Mouse (Mus musculus): ENCODE results near the gene Inca1. TPM values are rescaled to one million over a fixed set of nuclear protein-coding genes. Genes with fewer than 3 reads are reported as not detected.
A peak's percentile ranks its signal among the peaks of the same experiment; 100 is the strongest.

Gene Inca1
- polyA plus RNA-seq, 1 experiment from 2014 or later = 2.2 TPM

DNA sequence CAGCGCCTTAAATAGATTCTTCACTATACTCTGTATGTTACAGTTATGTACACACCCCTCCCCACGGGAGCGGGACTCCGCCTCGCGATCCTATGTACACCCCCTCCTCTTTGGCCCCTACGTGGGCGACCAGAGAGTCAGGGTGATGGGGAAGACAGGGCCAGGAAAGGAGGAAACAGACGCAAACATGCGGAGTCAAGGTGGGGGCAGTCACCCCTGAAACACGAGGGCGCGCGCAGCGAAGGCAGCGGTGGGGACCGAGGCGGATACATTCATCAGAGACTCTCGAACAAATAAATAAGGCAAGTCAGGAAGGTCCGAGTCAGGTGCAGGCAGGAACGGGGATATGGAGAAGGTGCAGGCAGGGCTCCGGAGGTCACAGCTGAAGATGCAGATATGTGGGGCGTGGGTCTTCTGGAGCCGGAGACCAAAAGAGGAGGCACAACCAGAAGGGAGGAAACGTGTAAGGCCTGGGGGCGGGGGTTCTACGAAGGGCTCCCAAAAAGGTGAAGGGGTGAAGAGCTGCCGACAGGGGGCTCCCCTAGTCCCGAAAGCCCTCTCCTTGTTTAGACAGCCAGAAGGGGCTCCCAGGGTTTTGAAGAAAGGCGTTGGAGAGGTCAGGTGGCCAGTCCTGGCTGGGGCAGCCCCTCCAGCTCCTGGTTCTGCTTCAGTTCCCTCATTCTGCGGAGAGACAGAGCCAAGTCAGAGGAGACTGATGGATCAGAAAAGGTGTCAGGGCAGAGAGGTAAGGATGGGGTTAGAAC lies 30.2 kb downstream of the Inca1 start:
- peak overlapping the region; percentile 89 for H3K9ac ChIP-seq (ENCODE audit: low read depth, low read length)
- H3K36me3 ChIP-seq (ENCODE audit: control insufficient read depth, insufficient read depth, low read length) = peaks cover 19% of the 10 kb centered on the region
- under 1% methylated on average over 31 of the region's 31 CpGs for WGBS (ENCODE audit: insufficient replicate concordance)
- H3K4me3 ChIP-seq (ENCODE audit: low read depth, low read length) = peak overlapping the region; percentile 75
- peak overlapping the region; percentile 91 for H3K4me2 ChIP-seq
- H3K27me3 ChIP-seq (ENCODE audit: control insufficient read depth, insufficient read depth, low read length) = no peaks in the 10 kb centered on the region
- no peaks in the 10 kb centered on the region for H3K9me3 ChIP-seq (replicated peaks; ENCODE audit: control insufficient read depth, low read length)
- H3K4me1 ChIP-seq (ENCODE audit: control insufficient read depth, insufficient read depth, low read length) = peaks cover 18% of the 10 kb centered on the region
- peak; percentile 27 for ATAC-seq (replicated peaks; ENCODE audit: insufficient number of reproducible peaks, low FRiP score, low TSS enrichment)
- H3K27ac ChIP-seq (ENCODE audit: low read depth, low read length) = peak overlapping the region; percentile 97

DNA sequence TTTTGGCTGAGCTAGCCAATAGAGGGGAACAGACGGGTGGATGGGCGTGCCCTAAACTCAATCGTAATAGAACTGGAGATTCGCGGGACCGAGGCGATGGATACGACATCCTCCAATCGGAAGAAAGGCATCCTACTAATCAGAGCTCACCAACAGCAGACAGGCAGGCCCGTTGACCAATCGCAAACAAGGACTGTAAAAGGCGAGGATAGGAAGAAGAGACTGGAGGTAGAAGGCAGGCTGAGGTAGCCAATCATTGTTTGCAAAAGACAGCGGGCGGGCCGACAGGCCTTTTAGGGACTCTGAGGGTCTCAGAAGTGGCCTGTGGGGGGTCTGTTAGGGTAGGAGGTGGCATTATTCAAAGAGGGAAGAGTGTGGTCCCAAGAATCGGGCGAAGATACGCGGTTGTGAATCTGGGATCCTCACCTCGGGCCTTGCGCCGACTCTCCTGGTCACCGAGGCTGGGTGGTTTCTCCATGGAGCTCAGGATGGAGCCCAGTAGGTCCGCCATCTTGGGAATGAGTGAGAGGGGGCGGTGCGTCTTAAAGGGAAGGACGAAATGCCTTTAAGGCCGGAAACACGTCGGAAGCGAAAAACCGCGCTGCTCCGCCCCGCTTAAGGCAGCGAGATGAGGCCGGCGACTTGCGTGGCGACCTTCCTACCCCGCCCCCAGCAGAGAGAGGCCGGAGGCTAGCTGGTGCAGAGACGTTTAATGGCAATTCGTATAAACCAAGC lies 31.0 kb downstream of the Inca1 start, which contains the start of gene Spag7:
TSS of gene Spag7 (minus strand) at position 646 of the 735 bp plus-strand sequence.
- Histone ChIP-seq H3K4me2 (peak within 1 kb of the TSS; percentile 91), H3K4me1 (ENCODE audit: control insufficient read depth, insufficient read depth, low read length) (peaks cover 18% of the 10 kb centered on the region), H3K4me3 (ENCODE audit: low read depth, low read length) (peak within 1 kb of the TSS; percentile 75), H3K27ac (ENCODE audit: low read depth, low read length) (peak within 1 kb of the TSS; percentile 97), H3K36me3 (ENCODE audit: control insufficient read depth, insufficient read depth, low read length) (peaks cover 21% of the 10 kb centered on the region), H3K27me3 (ENCODE audit: control insufficient read depth, insufficient read depth, low read length) (no peaks in the 10 kb centered on the region), H3K9ac (ENCODE audit: low read depth, low read length) (peak within 1 kb of the TSS; percentile 89), H3K9me3 (replicated peaks; ENCODE audit: control insufficient read depth, low read length) (no peaks in the 10 kb centered on the region)
- under 1% methylated on average over 44 of the region's 44 CpGs for WGBS (ENCODE audit: insufficient replicate concordance)
- ATAC-seq (replicated peaks; ENCODE audit: insufficient number of reproducible peaks, low FRiP score, low TSS enrichment) = peak; percentile 92

DNA sequence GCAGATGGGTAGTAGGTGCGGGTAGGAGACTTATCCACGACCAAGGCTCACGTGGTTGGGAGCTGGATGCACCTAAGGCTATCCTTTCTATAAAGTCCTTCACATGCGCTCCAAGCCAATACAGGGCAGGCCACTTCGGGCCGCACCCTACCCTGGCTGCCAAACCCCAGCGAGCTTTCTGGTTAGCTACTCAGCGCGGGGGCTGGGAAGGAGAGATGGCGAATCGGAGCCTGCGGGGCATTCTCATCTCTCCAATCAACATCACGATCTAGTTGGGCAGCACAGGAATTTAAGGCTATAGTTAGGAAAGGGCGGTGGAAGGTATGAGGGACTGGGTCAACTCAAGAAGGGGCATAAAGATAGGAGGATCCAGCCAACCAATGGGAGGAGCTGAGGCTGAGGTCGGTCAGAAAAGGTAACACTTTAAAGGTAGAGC lies 31.6 kb downstream of the Inca1 start:
- Histone ChIP-seq H3K4me3 (ENCODE audit: low read depth, low read length) (peak overlapping the region; percentile 75), H3K4me1 (ENCODE audit: control insufficient read depth, insufficient read depth, low read length) (peaks cover 18% of the 10 kb centered on the region), H3K27me3 (ENCODE audit: control insufficient read depth, insufficient read depth, low read length) (no peaks in the 10 kb centered on the region), H3K4me2 (peak overlapping the region; percentile 91), H3K9me3 (replicated peaks; ENCODE audit: control insufficient read depth, low read length) (no peaks in the 10 kb centered on the region), H3K27ac (ENCODE audit: low read depth, low read length) (peak overlapping the region; percentile 97), H3K36me3 (ENCODE audit: control insufficient read depth, insufficient read depth, low read length) (peaks cover 23% of the 10 kb centered on the region), H3K9ac (ENCODE audit: low read depth, low read length) (peak overlapping the region; percentile 68)
- under 1% methylated on average over 15 of the region's 15 CpGs for WGBS (ENCODE audit: insufficient replicate concordance)
- peak; percentile 46 for ATAC-seq (replicated peaks; ENCODE audit: insufficient number of reproducible peaks, low FRiP score, low TSS enrichment)

DNA sequence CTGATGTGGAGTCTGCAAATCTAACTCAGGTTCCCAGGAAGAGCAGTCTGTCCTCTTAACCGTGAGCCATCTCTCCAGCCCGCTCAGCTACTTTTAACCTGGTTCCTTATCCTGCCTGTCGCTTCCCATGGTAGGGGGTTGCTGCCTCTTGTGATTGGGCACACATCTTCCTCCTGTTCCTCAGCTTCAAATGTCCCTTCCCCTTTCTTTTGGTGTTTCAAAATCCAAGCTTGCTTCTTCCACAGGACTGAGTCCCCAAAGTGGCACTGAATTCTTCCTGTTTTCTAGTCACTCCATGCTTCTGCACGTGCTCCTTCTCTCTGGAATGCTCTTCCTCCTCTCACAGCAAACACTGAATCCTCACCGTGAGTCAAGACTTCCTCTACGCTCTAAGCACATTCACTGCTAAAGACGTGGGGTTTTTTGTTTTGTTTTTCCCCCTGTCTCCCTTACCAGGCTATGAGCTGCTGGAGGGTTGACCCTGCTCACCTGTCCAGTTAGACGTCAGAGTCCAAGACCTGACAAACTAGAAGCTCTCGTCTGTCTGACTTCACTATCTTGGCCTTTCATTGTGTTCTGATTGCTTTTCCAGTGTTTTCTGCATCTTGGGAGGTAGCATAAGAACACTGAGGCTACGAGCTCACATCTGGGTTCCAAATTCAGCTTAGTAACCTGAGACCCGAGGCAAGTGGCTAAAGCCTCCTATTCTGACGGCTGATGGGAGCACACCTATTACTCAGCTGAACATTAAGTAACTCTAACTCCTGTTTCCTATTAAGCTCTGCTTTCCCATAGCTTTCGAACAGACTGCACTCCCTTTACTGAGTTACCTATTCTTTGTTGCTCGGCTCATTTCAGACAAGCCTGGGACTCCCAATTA lies 32.4 kb downstream of the Inca1 start:
- H3K9me3 ChIP-seq (replicated peaks; ENCODE audit: control insufficient read depth, low read length) = no peaks in the 10 kb centered on the region
- H3K27ac ChIP-seq (ENCODE audit: low read depth, low read length) = peak overlapping the region; percentile 97
- H3K4me1 ChIP-seq (ENCODE audit: control insufficient read depth, insufficient read depth, low read length) = peaks cover 18% of the 10 kb centered on the region
- WGBS (ENCODE audit: insufficient replicate concordance) = 75% methylated on average over 14 of the region's 14 CpGs
- ATAC-seq (replicated peaks; ENCODE audit: insufficient number of reproducible peaks, low FRiP score, low TSS enrichment) = no peak
- H3K27me3 ChIP-seq (ENCODE audit: control insufficient read depth, insufficient read depth, low read length) = no peaks in the 10 kb centered on the region
- peak overlapping the region; percentile 75 for H3K4me3 ChIP-seq (ENCODE audit: low read depth, low read length)
- H3K9ac ChIP-seq (ENCODE audit: low read depth, low read length) = peak overlapping the region; percentile 68
- peaks cover 30% of the 10 kb centered on the region for H3K36me3 ChIP-seq (ENCODE audit: control insufficient read depth, insufficient read depth, low read length)
- peak overlapping the region; percentile 91 for H3K4me2 ChIP-seq

DNA sequence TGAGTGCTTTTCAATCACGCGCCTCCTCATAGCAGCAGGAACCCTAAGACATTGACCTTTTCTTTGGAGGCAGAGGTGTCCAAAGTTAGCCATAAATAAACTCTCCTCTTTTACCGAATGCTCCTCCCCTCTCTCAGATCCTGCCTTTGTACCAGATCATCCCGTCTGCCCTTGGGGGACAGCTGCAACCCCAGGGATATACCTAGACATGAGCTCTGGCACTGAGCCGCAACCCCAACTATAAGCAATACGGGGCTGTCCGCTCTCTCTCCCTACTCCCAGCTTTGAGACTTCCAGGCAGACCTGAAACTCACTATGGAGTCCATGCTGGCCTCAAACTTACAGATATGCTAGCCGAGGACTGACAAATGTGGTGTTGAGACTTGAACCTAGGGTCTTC lies 33.3 kb downstream of the Inca1 start:
- WGBS (ENCODE audit: insufficient replicate concordance) = 92% methylated on average over 8 of the region's 8 CpGs
- Histone ChIP-seq H3K4me2 (no peak overlapping the region), H3K27me3 (ENCODE audit: control insufficient read depth, insufficient read depth, low read length) (no peaks in the 10 kb centered on the region), H3K9me3 (replicated peaks; ENCODE audit: control insufficient read depth, low read length) (no peaks in the 10 kb centered on the region), H3K4me3 (ENCODE audit: low read depth, low read length) (no peak overlapping the region), H3K9ac (ENCODE audit: low read depth, low read length) (peak overlapping the region; percentile 10; the same call in 1 of the 2 replicates), H3K36me3 (ENCODE audit: control insufficient read depth, insufficient read depth, low read length) (peaks cover 29% of the 10 kb centered on the region), H3K27ac (ENCODE audit: low read depth, low read length) (no peak overlapping the region), H3K4me1 (ENCODE audit: control insufficient read depth, insufficient read depth, low read length) (peaks cover 13% of the 10 kb centered on the region)
- ATAC-seq (replicated peaks; ENCODE audit: insufficient number of reproducible peaks, low FRiP score, low TSS enrichment) = no peak

DNA sequence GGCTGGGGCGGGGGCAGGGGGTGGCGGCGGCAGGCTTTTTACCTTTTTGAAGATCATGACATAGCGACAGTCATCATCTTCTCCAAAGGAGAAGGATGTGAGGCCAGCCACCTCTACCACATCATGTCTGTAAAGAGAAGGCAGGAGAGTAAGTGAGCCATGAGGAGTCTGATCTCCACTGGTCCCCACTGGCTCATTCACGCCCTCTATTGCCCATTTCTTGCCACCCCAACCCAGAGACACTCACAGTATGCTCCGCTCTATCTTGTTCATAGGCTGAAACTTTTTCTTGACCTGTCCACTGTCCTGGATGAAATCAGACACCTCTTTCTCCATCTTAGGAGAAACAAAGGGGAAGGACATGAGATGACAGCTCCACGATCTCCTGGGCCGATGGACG lies 35.2 kb downstream of the Inca1 start:
- H3K27ac ChIP-seq (ENCODE audit: low read depth, low read length) = no peak overlapping the region
- H3K4me2 ChIP-seq = no peak overlapping the region
- no peak for ATAC-seq (replicated peaks; ENCODE audit: insufficient number of reproducible peaks, low FRiP score, low TSS enrichment)
- H3K36me3 ChIP-seq (ENCODE audit: control insufficient read depth, insufficient read depth, low read length) = peaks cover 32% of the 10 kb centered on the region
- H3K9me3 ChIP-seq (replicated peaks; ENCODE audit: control insufficient read depth, low read length) = no peaks in the 10 kb centered on the region
- H3K27me3 ChIP-seq (ENCODE audit: control insufficient read depth, insufficient read depth, low read length) = no peaks in the 10 kb centered on the region
- no peak overlapping the region for H3K9ac ChIP-seq (ENCODE audit: low read depth, low read length)
- no peak overlapping the region for H3K4me3 ChIP-seq (ENCODE audit: low read depth, low read length)
- 84% methylated on average over 9 of the region's 9 CpGs for WGBS (ENCODE audit: insufficient replicate concordance)
- peaks cover 6% of the 10 kb centered on the region; the same call in 1 of the 2 replicates for H3K4me1 ChIP-seq (ENCODE audit: control insufficient read depth, insufficient read depth, low read length)

DNA sequence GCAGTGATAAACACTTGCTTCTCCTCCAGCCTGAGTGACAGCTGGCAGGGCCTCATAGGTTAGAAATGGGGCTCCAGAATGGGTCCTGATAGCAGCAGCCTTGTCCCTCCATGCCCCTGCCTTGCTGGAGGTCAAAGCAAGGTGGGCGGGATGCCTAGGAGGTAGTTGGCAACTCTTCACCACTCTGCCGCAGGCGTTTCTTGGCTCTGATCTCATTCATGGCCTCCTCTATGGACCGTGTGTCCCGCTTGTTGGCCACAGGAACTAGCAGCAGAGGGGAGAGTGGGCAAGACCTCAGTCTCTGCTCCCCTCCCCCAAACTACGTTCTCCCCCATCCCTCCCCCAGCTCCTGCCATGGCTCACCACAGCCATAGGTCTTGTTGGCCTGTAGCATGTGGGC lies 36.0 kb downstream of the Inca1 start:
- Histone ChIP-seq H3K4me1 (ENCODE audit: control insufficient read depth, insufficient read depth, low read length) (peaks cover 7% of the 10 kb centered on the region), H3K9me3 (replicated peaks; ENCODE audit: control insufficient read depth, low read length) (no peaks in the 10 kb centered on the region), H3K36me3 (ENCODE audit: control insufficient read depth, insufficient read depth, low read length) (peaks cover 32% of the 10 kb centered on the region), H3K27ac (ENCODE audit: low read depth, low read length) (no peak overlapping the region), H3K27me3 (ENCODE audit: control insufficient read depth, insufficient read depth, low read length) (no peaks in the 10 kb centered on the region), H3K4me2 (no peak overlapping the region), H3K4me3 (ENCODE audit: low read depth, low read length) (no peak overlapping the region), H3K9ac (ENCODE audit: low read depth, low read length) (no peak overlapping the region)
- no peak for ATAC-seq (replicated peaks; ENCODE audit: insufficient number of reproducible peaks, low FRiP score, low TSS enrichment)
- 86% methylated on average over 6 of the region's 6 CpGs for WGBS (ENCODE audit: insufficient replicate concordance)

DNA sequence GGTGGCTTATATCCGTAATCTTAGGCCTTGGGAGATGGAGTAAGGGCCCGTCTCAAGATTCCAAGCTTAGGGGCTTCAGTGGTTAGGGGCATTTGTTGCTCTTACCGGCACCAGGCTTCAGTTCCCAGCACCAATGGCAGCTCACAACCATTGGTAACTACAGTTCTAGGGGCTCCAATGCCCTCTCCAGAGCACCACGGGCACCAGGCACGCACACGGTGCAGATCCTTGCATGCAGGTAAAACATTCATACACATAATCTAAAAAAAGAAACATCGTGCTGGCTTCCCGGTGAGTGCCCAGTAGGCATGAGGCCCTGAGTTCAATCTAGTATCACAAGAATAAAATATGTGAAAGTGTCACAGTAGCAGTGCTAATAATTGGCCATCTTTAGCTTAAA lies 36.9 kb downstream of the Inca1 start:
- no peak for ATAC-seq (replicated peaks; ENCODE audit: insufficient number of reproducible peaks, low FRiP score, low TSS enrichment)
- Histone ChIP-seq H3K36me3 (ENCODE audit: control insufficient read depth, insufficient read depth, low read length) (peaks cover 32% of the 10 kb centered on the region), H3K9me3 (replicated peaks; ENCODE audit: control insufficient read depth, low read length) (no peaks in the 10 kb centered on the region), H3K27me3 (ENCODE audit: control insufficient read depth, insufficient read depth, low read length) (no peaks in the 10 kb centered on the region), H3K4me3 (ENCODE audit: low read depth, low read length) (no peak overlapping the region), H3K27ac (ENCODE audit: low read depth, low read length) (no peak overlapping the region), H3K4me2 (no peak overlapping the region), H3K9ac (ENCODE audit: low read depth, low read length) (no peak overlapping the region), H3K4me1 (ENCODE audit: control insufficient read depth, insufficient read depth, low read length) (peaks cover 15% of the 10 kb centered on the region)
- 87% methylated on average over 8 of the region's 8 CpGs for WGBS (ENCODE audit: insufficient replicate concordance)

All from heart, embryonic 11.5 days (tissue).